Mouse (Mus musculus): Measurements from ENCODE around the gene Gm17606. TPM values are rescaled to one million over a fixed set of nuclear protein-coding genes. Genes with fewer than 3 reads are reported as not detected.
A peak's percentile ranks its signal among the peaks of the same experiment; 100 is the strongest.

Gene Gm17606
- total and polyA plus RNA-seq, 2 experiments from 2014 or later, result not detected

GRCm38 (mm10) chr14:54602613-54603012 is 38.1 kb upstream of the Gm17606 start:
- Histone ChIP-seq H3K9ac (peak overlapping the region; percentile 74), H3K4me3 (ENCODE audit: low read depth, low read length) (peak overlapping the region; percentile 54), H3K27ac (ENCODE audit: low read depth, low read length) (peak overlapping the region; percentile 97), H3K9me3 (ENCODE audit: low read length) (no peaks in the 10 kb centered on the region), H3K4me2 (ENCODE audit: low read depth) (peak overlapping the region; percentile 54), H3K4me1 (ENCODE audit: insufficient read depth) (peaks cover 16% of the 10 kb centered on the region; the same call in 1 of the 2 replicates), H3K36me3 (ENCODE audit: insufficient read depth) (no peaks in the 10 kb centered on the region), H3K27me3 (ENCODE audit: insufficient read depth, low read length) (no peaks in the 10 kb centered on the region)
- DNase-seq (no peak), ATAC-seq (peak; percentile 4)
- no peak for TF ChIP-seq CTCF (IDR thresholded peaks at IDR 0.05; ENCODE audit: low read depth)
- 39% methylated on average over 4 of the region's 4 CpGs for WGBS

GRCm38 (mm10) chr14:54603038-54603654 is 37.6 kb upstream of the Gm17606 start:
- peak overlapping the region; percentile 74 for H3K9ac ChIP-seq

GRCm38 (mm10) chr14:54603686-54604085 is 37.1 kb upstream of the Gm17606 start:
- Histone ChIP-seq H3K9ac (peak overlapping the region; percentile 74; the same call in 1 of the 2 replicates), H3K27ac (ENCODE audit: low read depth, low read length) (peak overlapping the region; percentile 97), H3K4me3 (ENCODE audit: low read depth, low read length) (peak overlapping the region; percentile 54), H3K9me3 (ENCODE audit: low read length) (no peaks in the 10 kb centered on the region), H3K4me1 (ENCODE audit: insufficient read depth) (peaks cover 16% of the 10 kb centered on the region; the same call in 1 of the 2 replicates), H3K4me2 (ENCODE audit: low read depth) (peak overlapping the region; percentile 54), H3K36me3 (ENCODE audit: insufficient read depth) (no peaks in the 10 kb centered on the region), H3K27me3 (ENCODE audit: insufficient read depth, low read length) (no peaks in the 10 kb centered on the region)
- 78% methylated on average over 8 of the region's 8 CpGs for WGBS
- ATAC-seq (no peak), DNase-seq (no peak)
- TF ChIP-seq CTCF (IDR thresholded peaks at IDR 0.05; ENCODE audit: low read depth), result no peak

More at GRCm38 (mm10) chr14:54603038-54603654, 37.6 kb upstream of the Gm17606 start:
- no peaks in the 10 kb centered on the region for H3K36me3 ChIP-seq (ENCODE audit: insufficient read depth)
- H3K4me1 ChIP-seq (ENCODE audit: insufficient read depth), result peaks cover 16% of the 10 kb centered on the region; the same call in 1 of the 2 replicates
- H3K9me3 ChIP-seq (ENCODE audit: low read length), result no peaks in the 10 kb centered on the region
- WGBS, result under 1% methylated on average over 46 of the region's 46 CpGs
- peak; percentile 12; the same call in 1 of the 2 replicates for TF ChIP-seq CTCF (IDR thresholded peaks at IDR 0.05; ENCODE audit: low read depth)
- peak overlapping the region; percentile 97 for H3K27ac ChIP-seq (ENCODE audit: low read depth, low read length)
- no peaks in the 10 kb centered on the region for H3K27me3 ChIP-seq (ENCODE audit: insufficient read depth, low read length)
- ATAC-seq, result peak; percentile 99
- DNase-seq, result peak; percentile 99
- H3K4me2 ChIP-seq (ENCODE audit: low read depth), result peak overlapping the region; percentile 54
- peak overlapping the region; percentile 54 for H3K4me3 ChIP-seq (ENCODE audit: low read depth, low read length)

DNA sequence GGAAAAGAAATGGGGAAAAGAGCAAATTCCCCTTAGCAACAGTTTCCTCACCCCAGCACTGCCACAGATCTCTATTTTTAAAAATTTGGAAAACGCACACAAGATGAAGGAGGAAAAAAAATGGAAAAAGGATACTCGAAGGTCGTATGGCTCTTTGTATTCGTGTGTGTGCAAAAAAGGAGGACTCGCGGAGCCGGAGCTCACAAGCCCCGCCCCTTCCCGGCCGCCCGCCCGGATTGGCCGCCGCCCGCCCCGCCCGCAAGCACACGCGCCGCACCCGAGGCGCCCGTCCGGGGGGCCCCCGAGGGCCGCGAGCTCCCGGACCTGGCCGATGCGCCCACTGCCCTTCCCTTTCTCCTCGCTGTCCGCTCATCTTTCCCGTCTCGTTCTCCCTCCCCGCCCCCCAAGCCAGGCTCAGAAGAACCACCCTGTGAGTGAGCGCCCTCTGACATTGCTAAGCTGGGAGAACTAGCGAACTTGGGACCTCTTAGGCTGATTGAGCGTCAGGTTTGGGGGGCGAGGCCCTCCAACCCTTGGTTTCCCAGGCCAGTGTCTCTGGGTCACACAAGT is 34.9 kb upstream of the Gm17606 start, which contains the start of gene 4931414P19Rik:
Gene 4931414P19Rik, minus strand, starts transcription at position 242 of the 570 bp plus-strand sequence.
- 2% methylated on average over 36 of the region's 39 CpGs for WGBS
- H3K9ac ChIP-seq, result peak within 1 kb of the TSS; percentile 46
- DNase-seq, result peak; percentile 82
- no peak for TF ChIP-seq CTCF (IDR thresholded peaks at IDR 0.05; ENCODE audit: low read depth)
- no peaks in the 10 kb centered on the region for H3K9me3 ChIP-seq (ENCODE audit: low read length)
- ATAC-seq, result peak; percentile 17
- peak within 1 kb of the TSS; percentile 65 for H3K4me2 ChIP-seq (ENCODE audit: low read depth)
- no peaks in the 10 kb centered on the region for H3K27me3 ChIP-seq (ENCODE audit: insufficient read depth, low read length)
- no peaks in the 10 kb centered on the region for H3K36me3 ChIP-seq (ENCODE audit: insufficient read depth)
- peaks cover 16% of the 10 kb centered on the region; the same call in 1 of the 2 replicates for H3K4me1 ChIP-seq (ENCODE audit: insufficient read depth)
- peak within 1 kb of the TSS; percentile 46 for H3K4me3 ChIP-seq (ENCODE audit: low read depth, low read length)
- H3K27ac ChIP-seq (ENCODE audit: low read depth, low read length), result peak within 1 kb of the TSS; percentile 70

GRCm38 (mm10) chr14:54607226-54607625 is 33.5 kb upstream of the Gm17606 start:
- no peak for TF ChIP-seq CTCF (IDR thresholded peaks at IDR 0.05; ENCODE audit: low read depth)
- no peak for DNase-seq
- no peaks in the 10 kb centered on the region for H3K36me3 ChIP-seq (ENCODE audit: insufficient read depth)
- no peak overlapping the region for H3K9ac ChIP-seq
- WGBS, result 59% methylated on average over 8 of the region's 8 CpGs
- no peaks in the 10 kb centered on the region for H3K27me3 ChIP-seq (ENCODE audit: insufficient read depth, low read length)
- H3K4me3 ChIP-seq (ENCODE audit: low read depth, low read length), result no peak overlapping the region
- peaks cover 16% of the 10 kb centered on the region; the same call in 1 of the 2 replicates for H3K4me1 ChIP-seq (ENCODE audit: insufficient read depth)
- no peaks in the 10 kb centered on the region for H3K9me3 ChIP-seq (ENCODE audit: low read length)
- no peak for ATAC-seq
- H3K27ac ChIP-seq (ENCODE audit: low read depth, low read length), result no peak overlapping the region
- H3K4me2 ChIP-seq (ENCODE audit: low read depth), result no peak overlapping the region

- WGBS, result 75% methylated on average over 4 of the region's 4 CpGs
- no peak overlapping the region for H3K27ac ChIP-seq (ENCODE audit: low read depth, low read length)
- ATAC-seq (no peak), DNase-seq (no peak)
- H3K4me1 ChIP-seq (ENCODE audit: insufficient read depth), result peaks cover 9% of the 10 kb centered on the region; the same call in 1 of the 2 replicates
- no peak overlapping the region for H3K4me3 ChIP-seq (ENCODE audit: low read depth, low read length)
- TF ChIP-seq CTCF (IDR thresholded peaks at IDR 0.05; ENCODE audit: low read depth), result no peak
- no peaks in the 10 kb centered on the region for H3K27me3 ChIP-seq (ENCODE audit: insufficient read depth, low read length)
- H3K9me3 ChIP-seq (ENCODE audit: low read length), result no peaks in the 10 kb centered on the region
- H3K4me2 ChIP-seq (ENCODE audit: low read depth), result no peak overlapping the region
- peaks cover 9% of the 10 kb centered on the region for H3K36me3 ChIP-seq (ENCODE audit: insufficient read depth)
- no peak overlapping the region for H3K9ac ChIP-seq
These were observed 31.5 kb upstream of the Gm17606 start for GRCm38 (mm10) chr14:54609245-54609644.

GRCm38 (mm10) chr14:54609962-54610361 is 30.8 kb upstream of the Gm17606 start:
- WGBS, result 70% methylated on average over 4 of the region's 4 CpGs
- no peaks in the 10 kb centered on the region for H3K27me3 ChIP-seq (ENCODE audit: insufficient read depth, low read length)
- H3K4me2 ChIP-seq (ENCODE audit: low read depth), result no peak overlapping the region
- H3K9me3 ChIP-seq (ENCODE audit: low read length), result no peaks in the 10 kb centered on the region
- TF ChIP-seq CTCF (IDR thresholded peaks at IDR 0.05; ENCODE audit: low read depth), result peak; percentile 68
- no peak overlapping the region for H3K9ac ChIP-seq
- no peak for ATAC-seq
- peak; percentile 44 for DNase-seq
- H3K4me1 ChIP-seq (ENCODE audit: insufficient read depth), result peaks cover 5% of the 10 kb centered on the region; the same call in 1 of the 2 replicates
- H3K27ac ChIP-seq (ENCODE audit: low read depth, low read length), result no peak overlapping the region
- no peak overlapping the region for H3K4me3 ChIP-seq (ENCODE audit: low read depth, low read length)
- H3K36me3 ChIP-seq (ENCODE audit: insufficient read depth), result peaks cover 16% of the 10 kb centered on the region
